Mouse (Mus musculus): ENCODE results near the gene Nop9. TPM values are rescaled to one million over a fixed set of nuclear protein-coding genes. Genes with fewer than 3 reads are reported as not detected.

The Nop9 gene
- polyA plus RNA-seq, 1 experiment from 2014 or later = 47.0 TPM

DNA sequence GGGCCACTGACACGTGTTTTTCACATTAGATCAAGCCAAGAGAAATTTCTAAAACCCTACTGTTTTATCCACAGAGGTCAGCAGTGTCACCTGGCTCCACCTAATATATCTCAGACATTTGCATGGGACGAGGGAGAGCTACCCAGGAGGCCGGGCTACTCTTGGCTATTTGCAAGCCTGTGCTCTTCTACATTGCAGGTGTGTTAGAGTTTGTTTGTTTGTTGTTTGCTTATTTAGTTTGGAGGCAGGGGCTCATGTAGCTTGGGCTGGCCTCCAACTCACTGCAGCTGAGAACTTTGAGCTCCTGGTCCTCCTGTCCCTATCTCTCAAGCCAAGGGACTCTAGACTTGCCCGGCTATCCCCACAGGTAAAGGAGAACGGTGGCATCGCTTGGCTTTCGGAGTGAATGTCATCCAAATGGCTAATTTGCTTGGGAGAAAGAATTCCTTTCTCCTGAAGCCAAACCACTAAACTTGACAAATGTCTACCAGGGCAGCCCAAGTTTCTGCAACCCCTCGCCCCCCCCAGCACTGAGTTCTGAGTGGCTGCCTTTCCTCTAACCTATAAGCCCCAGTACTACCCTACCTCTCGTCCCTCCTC, 37.0 kb downstream of the Nop9 start:
- no peak for DNase-seq (ENCODE audit: low spot score)
- H3K4me2 ChIP-seq (replicated peaks; ENCODE audit: low read depth, low read length) = no peak overlapping the region
- WGBS = 50% methylated on average over 9 of the region's 9 CpGs
- H3K9ac ChIP-seq (ENCODE audit: low read depth, low read length) = no peak overlapping the region
- no peaks in the 10 kb centered on the region for H3K9me3 ChIP-seq (ENCODE audit: control insufficient read depth, low read length)
- ATAC-seq (ENCODE audit: low FRiP score) = no peak
- no peak overlapping the region for H3K27ac ChIP-seq (ENCODE audit: low read depth, low read length)
- H3K27me3 ChIP-seq (ENCODE audit: control insufficient read depth, insufficient read depth, low read length) = peaks cover 46% of the 10 kb centered on the region
- peaks cover 5% of the 10 kb centered on the region; the same call in 1 of the 2 replicates for H3K4me1 ChIP-seq (replicated peaks; ENCODE audit: control insufficient read depth, insufficient read depth, low read length)
- H3K4me3 ChIP-seq (ENCODE audit: low read depth, low read length) = no peak overlapping the region
- no peaks in the 10 kb centered on the region for H3K36me3 ChIP-seq (ENCODE audit: control insufficient read depth, insufficient read depth, low read length)

DNA sequence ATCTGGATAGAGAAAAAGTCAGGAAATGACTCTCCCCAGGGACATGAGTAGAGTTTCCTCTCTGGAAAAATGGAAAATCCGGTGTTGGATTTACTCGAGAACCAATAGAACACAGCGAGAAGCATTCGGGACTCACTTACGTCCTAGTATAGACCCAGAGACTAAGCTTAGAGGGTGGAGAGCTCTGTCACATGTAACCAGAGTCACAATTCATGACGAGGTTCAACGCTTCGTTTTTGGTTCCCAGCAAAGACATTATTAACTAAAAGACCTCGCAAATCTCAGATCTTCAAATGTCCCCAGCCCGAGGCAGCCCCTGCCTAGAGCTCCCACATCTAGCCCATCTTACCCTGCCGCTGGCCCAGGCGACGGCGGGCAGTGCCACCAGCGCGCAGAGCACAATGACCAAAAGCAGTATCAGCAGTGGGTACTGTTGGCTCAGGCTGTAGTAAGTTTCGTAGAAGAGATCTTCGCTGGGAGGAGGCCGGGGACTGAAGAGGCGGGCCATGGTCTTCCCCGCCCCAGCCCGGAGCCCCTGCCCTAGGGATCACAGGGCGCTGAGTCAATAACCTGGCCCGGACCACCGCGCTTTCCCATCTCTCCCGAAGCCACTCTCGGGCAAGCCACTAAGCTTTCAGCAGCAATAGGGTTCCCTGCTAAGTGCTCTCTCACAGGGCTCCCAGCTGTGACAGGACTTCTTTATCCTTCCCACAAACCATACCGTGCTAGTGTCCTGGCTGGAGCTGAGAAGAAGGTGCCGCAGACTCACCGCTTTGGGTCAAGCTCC, 37.9 kb downstream of the Nop9 start:
- peak overlapping the region; percentile 29 for H3K4me3 ChIP-seq (ENCODE audit: low read depth, low read length)
- peaks cover 56% of the 10 kb centered on the region for H3K27me3 ChIP-seq (ENCODE audit: control insufficient read depth, insufficient read depth, low read length)
- 0 out of 2 replicates have a peak overlapping the region, but pooled peaks have one; percentile 31 for H3K9ac ChIP-seq (ENCODE audit: low read depth, low read length)
- peak overlapping the region; percentile 32 for H3K4me2 ChIP-seq (replicated peaks; ENCODE audit: low read depth, low read length)
- H3K36me3 ChIP-seq (ENCODE audit: control insufficient read depth, insufficient read depth, low read length) = no peaks in the 10 kb centered on the region
- peaks cover 5% of the 10 kb centered on the region for H3K4me1 ChIP-seq (replicated peaks; ENCODE audit: control insufficient read depth, insufficient read depth, low read length)
- DNase-seq (ENCODE audit: low spot score) = peak; percentile 54
- no peaks in the 10 kb centered on the region for H3K9me3 ChIP-seq (ENCODE audit: control insufficient read depth, low read length)
- ATAC-seq (ENCODE audit: low FRiP score) = no peak
- WGBS = 1% methylated on average over 31 of the region's 31 CpGs
- H3K27ac ChIP-seq (ENCODE audit: low read depth, low read length) = no peak overlapping the region

DNA sequence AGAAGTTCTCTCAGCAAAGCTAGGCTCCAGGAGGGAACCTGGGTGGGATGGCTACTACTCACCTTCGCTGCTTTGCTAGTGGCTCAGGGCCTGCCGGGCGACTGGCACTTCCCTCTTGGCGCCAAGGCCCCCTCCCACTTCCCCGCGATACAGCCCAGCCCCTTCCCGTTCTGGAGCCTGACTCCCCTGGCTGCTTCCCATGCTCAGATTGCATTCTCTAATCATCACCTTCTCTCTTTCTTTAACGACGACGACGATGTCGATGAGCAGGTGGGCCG, 38.4 kb downstream of the Nop9 start, which contains the start of gene Adcy4:
TSS of gene Adcy4 (minus strand) at position 138 of the 278 bp plus-strand sequence.
- H3K4me1 ChIP-seq (replicated peaks; ENCODE audit: control insufficient read depth, insufficient read depth, low read length) = peaks cover 5% of the 10 kb centered on the region
- H3K4me3 ChIP-seq (ENCODE audit: low read depth, low read length) = peak within 1 kb of the TSS; percentile 29
- no peak for DNase-seq (ENCODE audit: low spot score)
- peak within 1 kb of the TSS; percentile 32 for H3K4me2 ChIP-seq (replicated peaks; ENCODE audit: low read depth, low read length)
- 0 out of 2 replicates have a peak within 1 kb of the TSS, but pooled peaks have one; percentile 31 for H3K9ac ChIP-seq (ENCODE audit: low read depth, low read length)
- H3K27ac ChIP-seq (ENCODE audit: low read depth, low read length) = no peak within 1 kb of the TSS
- no peaks in the 10 kb centered on the region for H3K36me3 ChIP-seq (ENCODE audit: control insufficient read depth, insufficient read depth, low read length)
- ATAC-seq (ENCODE audit: low FRiP score) = no peak
- 6% methylated on average over 13 of the region's 13 CpGs for WGBS
- H3K9me3 ChIP-seq (ENCODE audit: control insufficient read depth, low read length) = no peaks in the 10 kb centered on the region
- H3K27me3 ChIP-seq (ENCODE audit: control insufficient read depth, insufficient read depth, low read length) = peaks cover 60% of the 10 kb centered on the region

DNA sequence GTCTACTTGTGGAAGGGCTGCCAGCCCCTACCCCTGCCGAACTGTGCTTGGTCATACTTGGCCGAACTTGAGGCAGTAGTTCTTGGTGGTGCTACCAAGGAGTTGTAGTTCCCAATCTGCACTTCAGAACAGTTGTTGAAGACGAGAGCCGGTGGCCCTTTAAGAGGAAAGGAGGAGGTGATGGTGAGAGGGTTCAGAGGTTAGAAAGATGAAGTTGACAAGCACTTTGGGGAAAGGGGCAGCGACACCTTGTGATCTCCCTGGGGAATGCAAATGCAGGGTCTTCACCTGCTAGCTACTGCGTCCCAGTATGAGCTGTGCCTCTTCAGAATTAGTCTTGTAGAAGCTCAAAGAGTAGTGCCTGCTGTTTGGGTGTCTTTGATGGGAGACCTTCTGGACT, 39.7 kb downstream of the Nop9 start:
- H3K27ac ChIP-seq (ENCODE audit: low read depth, low read length) = no peak overlapping the region
- H3K9ac ChIP-seq (ENCODE audit: low read depth, low read length) = no peak overlapping the region
- H3K9me3 ChIP-seq (ENCODE audit: control insufficient read depth, low read length) = no peaks in the 10 kb centered on the region
- H3K4me3 ChIP-seq (ENCODE audit: low read depth, low read length) = no peak overlapping the region
- WGBS = 24% methylated on average over 6 of the region's 6 CpGs
- H3K4me1 ChIP-seq (replicated peaks; ENCODE audit: control insufficient read depth, insufficient read depth, low read length) = peaks cover 5% of the 10 kb centered on the region
- peaks cover 64% of the 10 kb centered on the region for H3K27me3 ChIP-seq (ENCODE audit: control insufficient read depth, insufficient read depth, low read length)
- no peaks in the 10 kb centered on the region for H3K36me3 ChIP-seq (ENCODE audit: control insufficient read depth, insufficient read depth, low read length)
- peak; percentile 17 for DNase-seq (ENCODE audit: low spot score)
- no peak overlapping the region for H3K4me2 ChIP-seq (replicated peaks; ENCODE audit: low read depth, low read length)
- ATAC-seq (ENCODE audit: low FRiP score) = no peak

DNA sequence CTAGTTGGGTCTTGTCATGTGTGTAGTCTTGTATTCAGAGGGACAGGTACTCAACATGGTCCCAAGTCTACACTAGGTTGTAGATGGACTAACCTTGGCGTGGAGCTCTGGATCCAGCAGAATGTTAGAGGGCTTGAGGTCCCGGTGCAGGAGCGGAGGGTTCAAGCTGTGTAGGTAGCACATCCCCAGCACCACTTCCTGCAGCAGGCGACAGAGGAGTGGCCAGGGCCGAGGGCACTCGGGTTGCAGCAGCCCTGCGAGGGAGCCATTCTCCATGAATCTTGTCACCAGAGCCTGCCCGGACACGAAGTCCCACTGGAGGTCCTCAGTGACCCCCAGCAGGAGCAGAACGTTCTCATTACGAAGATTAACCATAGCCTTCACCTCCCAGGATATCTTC, 42.2 kb downstream of the Nop9 start:
- Histone ChIP-seq H3K4me1 (replicated peaks; ENCODE audit: control insufficient read depth, insufficient read depth, low read length) (peaks cover 3% of the 10 kb centered on the region), H3K27ac (ENCODE audit: low read depth, low read length) (no peak overlapping the region), H3K36me3 (ENCODE audit: control insufficient read depth, insufficient read depth, low read length) (no peaks in the 10 kb centered on the region), H3K4me2 (replicated peaks; ENCODE audit: low read depth, low read length) (no peak overlapping the region), H3K4me3 (ENCODE audit: low read depth, low read length) (no peak overlapping the region), H3K9me3 (ENCODE audit: control insufficient read depth, low read length) (no peaks in the 10 kb centered on the region), H3K9ac (ENCODE audit: low read depth, low read length) (no peak overlapping the region), H3K27me3 (ENCODE audit: control insufficient read depth, insufficient read depth, low read length) (peaks cover 51% of the 10 kb centered on the region)
- no peak for ATAC-seq (ENCODE audit: low FRiP score)
- DNase-seq (ENCODE audit: low spot score) = no peak
- WGBS = 29% methylated on average over 11 of the region's 11 CpGs

DNA sequence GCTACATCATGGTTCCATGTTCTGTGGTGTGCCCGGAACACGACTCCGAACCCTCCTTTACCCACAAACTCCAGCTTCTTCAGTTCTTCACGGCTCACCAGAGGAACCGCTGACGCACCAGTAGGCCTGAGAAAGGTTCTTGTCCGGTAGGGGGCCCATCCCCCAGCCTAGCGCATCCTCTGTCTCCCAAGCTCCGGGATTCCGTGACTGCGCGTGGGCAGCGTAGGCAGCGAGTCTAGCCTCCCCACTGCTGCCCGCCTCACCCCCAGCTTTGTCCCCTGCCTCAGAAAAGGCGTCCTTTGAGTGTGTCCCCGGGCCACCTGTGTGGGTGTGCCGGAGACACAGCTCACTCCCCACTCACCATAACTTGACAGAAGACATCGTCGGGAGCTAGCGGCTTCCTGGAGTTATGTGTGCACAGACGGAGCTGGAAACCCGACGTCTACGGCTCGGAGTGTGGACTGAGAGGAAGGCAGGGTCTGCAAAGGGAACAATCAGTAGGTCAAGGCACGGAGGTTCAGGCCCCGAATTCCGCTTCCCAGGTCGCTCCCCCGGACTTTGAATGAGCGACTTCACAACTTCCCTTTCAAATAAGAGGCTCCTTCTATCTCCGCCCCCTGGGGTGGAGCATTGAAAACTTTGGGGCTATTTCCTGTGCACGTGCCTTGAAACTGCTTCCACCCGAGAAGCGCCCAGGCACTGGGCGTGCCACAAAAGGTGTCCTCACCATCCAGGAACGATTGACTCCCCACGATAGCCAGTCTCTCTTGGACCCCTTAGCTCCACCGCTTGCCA, 43.0 kb downstream of the Nop9 start, which contains the start of gene Ripk3:
TSS of gene Ripk3 (minus strand) at position 610 of the 795 bp plus-strand sequence.
- Histone ChIP-seq H3K9ac (ENCODE audit: low read depth, low read length) (no peak within 1 kb of the TSS), H3K9me3 (ENCODE audit: control insufficient read depth, low read length) (no peaks in the 10 kb centered on the region), H3K27ac (ENCODE audit: low read depth, low read length) (no peak within 1 kb of the TSS), H3K4me2 (replicated peaks; ENCODE audit: low read depth, low read length) (peak within 1 kb of the TSS; percentile 40), H3K4me1 (replicated peaks; ENCODE audit: control insufficient read depth, insufficient read depth, low read length) (peaks cover 2% of the 10 kb centered on the region), H3K27me3 (ENCODE audit: control insufficient read depth, insufficient read depth, low read length) (peaks cover 45% of the 10 kb centered on the region), H3K36me3 (ENCODE audit: control insufficient read depth, insufficient read depth, low read length) (no peaks in the 10 kb centered on the region), H3K4me3 (ENCODE audit: low read depth, low read length) (peak within 1 kb of the TSS; percentile 18)
- peak; percentile 35 for DNase-seq (ENCODE audit: low spot score)
- 6% methylated on average over 40 of the region's 40 CpGs for WGBS
- ATAC-seq (ENCODE audit: low FRiP score) = no peak

DNA sequence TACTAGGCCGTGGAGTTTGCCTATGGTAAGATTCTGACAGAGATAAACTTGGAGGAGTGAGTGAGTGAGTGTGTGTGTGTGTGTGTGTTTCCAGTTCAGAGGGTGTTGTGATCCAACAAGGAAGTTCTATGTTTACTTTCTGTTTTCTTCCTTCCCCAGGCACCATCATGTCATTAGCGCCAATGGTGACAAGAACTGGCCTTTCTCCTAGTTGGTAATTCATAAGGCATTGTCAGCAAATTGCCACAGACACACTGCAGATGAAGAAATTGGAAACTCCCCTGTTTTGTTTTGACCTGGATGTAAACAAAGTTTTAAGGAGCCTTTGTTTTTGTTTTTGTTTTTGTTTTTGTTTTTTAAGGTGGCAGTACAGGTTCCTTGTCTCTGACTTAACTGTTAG, 48.0 kb downstream of the Nop9 start:
- no peak overlapping the region for H3K4me3 ChIP-seq (ENCODE audit: low read depth, low read length)
- DNase-seq (ENCODE audit: low spot score) (no peak), ATAC-seq (ENCODE audit: low FRiP score) (no peak)
- no peaks in the 10 kb centered on the region for H3K9me3 ChIP-seq (ENCODE audit: control insufficient read depth, low read length)
- H3K9ac ChIP-seq (ENCODE audit: low read depth, low read length) = no peak overlapping the region
- H3K27ac ChIP-seq (ENCODE audit: low read depth, low read length) = no peak overlapping the region
- 77% methylated on average over 2 of the region's 2 CpGs for WGBS
- peaks cover 8% of the 10 kb centered on the region; the same call in 1 of the 2 replicates for H3K27me3 ChIP-seq (ENCODE audit: control insufficient read depth, insufficient read depth, low read length)
- H3K36me3 ChIP-seq (ENCODE audit: control insufficient read depth, insufficient read depth, low read length) = no peaks in the 10 kb centered on the region
- H3K4me2 ChIP-seq (replicated peaks; ENCODE audit: low read depth, low read length) = no peak overlapping the region
- H3K4me1 ChIP-seq (replicated peaks; ENCODE audit: control insufficient read depth, insufficient read depth, low read length) = no peaks in the 10 kb centered on the region; the same call in 1 of the 2 replicates

DNA sequence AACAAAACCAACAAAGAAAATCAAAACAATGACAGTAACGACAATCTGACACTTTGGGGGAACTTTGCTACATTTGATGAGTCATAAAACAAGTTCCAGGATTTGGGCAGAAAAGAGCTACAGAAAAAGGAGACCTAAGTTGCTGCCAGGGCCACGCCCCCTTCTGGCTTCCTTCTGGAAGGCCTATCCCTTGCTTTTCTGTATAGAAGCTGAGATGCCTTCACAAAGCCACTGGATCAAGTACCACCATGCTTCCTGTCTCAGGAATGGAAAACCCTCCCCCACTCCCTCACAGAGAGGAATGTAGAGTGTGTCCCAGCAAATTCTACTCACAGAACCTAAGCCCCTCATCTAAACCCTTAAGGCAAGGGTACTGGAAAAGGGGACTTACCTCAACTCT, 48.5 kb downstream of the Nop9 start:
- Histone ChIP-seq H3K9me3 (ENCODE audit: control insufficient read depth, low read length) (no peaks in the 10 kb centered on the region), H3K36me3 (ENCODE audit: control insufficient read depth, insufficient read depth, low read length) (no peaks in the 10 kb centered on the region), H3K4me2 (replicated peaks; ENCODE audit: low read depth, low read length) (no peak overlapping the region), H3K27ac (ENCODE audit: low read depth, low read length) (no peak overlapping the region), H3K9ac (ENCODE audit: low read depth, low read length) (no peak overlapping the region), H3K4me1 (replicated peaks; ENCODE audit: control insufficient read depth, insufficient read depth, low read length) (no peaks in the 10 kb centered on the region), H3K27me3 (ENCODE audit: control insufficient read depth, insufficient read depth, low read length) (peaks cover 3% of the 10 kb centered on the region; the same call in 1 of the 2 replicates), H3K4me3 (ENCODE audit: low read depth, low read length) (no peak overlapping the region)
- ATAC-seq (ENCODE audit: low FRiP score) (no peak), DNase-seq (ENCODE audit: low spot score) (no peak)
- 64% methylated on average over 2 of the region's 2 CpGs for WGBS

Data from hindbrain, embryonic 11.5 days (tissue).